Mouse (Mus musculus): ENCODE results near the gene Ltbp1. TPM values are rescaled to one million over a fixed set of nuclear protein-coding genes. Genes with fewer than 3 reads are reported as not detected.

The Ltbp1 gene
- total RNA-seq, 2 experiments from 2014 or later, result 8.2 to 8.4 TPM

GRCm38 (mm10) chr17:75440619-75441018 lies 435.3 kb downstream of the Ltbp1 start:
- DNase-seq (ENCODE audit: low spot score in 2 of 2), result no peak
- intact Hi-C loops (cut with DNase I), result no loop called here

- DNase-seq (ENCODE audit: low spot score in 2 of 2), result no peak
- intact Hi-C loops (cut with DNase I), result no loop called here
These were observed 436.0 kb downstream of the Ltbp1 start for GRCm38 (mm10) chr17:75441260-75441830.
